Mouse (Mus musculus) R1 (cell line): Measurements from ENCODE around the gene Olfr995.

Experiments used
- DNase-seq: peaks from one replicate; pipeline ENCODE4 v3.0.0-alpha.2; 2018; ENCODE audit warnings: low read depth, low spot score

The Olfr995 gene

DNA sequence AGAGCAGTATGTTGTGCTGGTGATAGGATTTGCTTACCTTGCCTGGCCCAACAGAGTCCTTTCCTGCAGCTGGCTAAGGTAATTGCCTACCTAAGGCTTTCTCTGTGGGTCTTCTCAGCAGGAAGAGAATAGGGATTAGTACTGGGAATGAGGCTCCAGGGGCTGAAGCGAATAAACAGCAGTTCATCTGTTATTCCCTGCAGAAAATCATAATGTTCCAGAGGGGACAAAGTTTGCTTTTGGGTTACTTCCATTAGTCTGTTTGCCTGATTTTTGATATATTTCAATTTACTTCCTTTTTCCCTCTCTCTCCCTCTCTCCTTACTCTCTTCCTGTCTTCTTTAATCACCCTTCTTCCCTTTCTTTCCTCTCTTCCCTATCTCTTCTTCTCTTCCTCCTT, at the start of gene Olfr995:
Olfr995 (minus strand) TSS at position 101 of the 400 bp plus-strand sequence.
- no peak for DNase-seq

GRCm38 (mm10) chr2:85490396-85490795, 47.0 kb upstream of the Olfr995 start:
- DNase-seq = no peak

DNA sequence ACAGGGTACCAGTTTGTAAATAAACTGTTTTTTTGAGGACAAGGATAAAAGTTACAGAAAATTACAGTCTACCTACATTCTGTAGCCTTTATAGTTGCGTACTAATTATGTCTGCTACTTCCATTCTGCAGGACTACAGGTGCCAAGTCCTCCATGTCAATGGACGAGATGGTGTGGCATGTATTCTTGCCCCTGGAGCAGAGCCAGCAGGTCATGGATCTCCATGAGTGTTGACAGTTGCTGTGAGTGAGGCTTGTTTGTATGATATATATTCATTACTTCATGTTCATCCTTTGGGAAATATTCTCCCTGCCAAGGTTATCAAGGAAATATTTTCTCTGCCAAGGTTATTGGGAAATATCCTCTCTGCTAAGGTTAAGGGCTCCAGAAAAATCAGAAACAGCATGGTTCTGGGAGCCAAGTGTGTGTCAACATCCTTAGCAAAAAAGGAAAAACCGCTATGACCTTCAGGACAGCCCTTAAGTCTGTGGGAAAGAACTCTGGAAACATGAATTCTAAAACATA, 23.4 kb upstream of the Olfr995 start:
- DNase-seq = no peak

- DNase-seq = no peak
Measured at GRCm38 (mm10) chr2:85442546-85442945, 893 bp downstream of the Olfr995 start.

GRCm38 (mm10) chr2:85436351-85436750, 7.1 kb downstream of the Olfr995 start, which contains the start of gene Olfr994:
Gene Olfr994, minus strand, starts transcription at chr2:85436451.
- DNase-seq = no peak

GRCm38 (mm10) chr2:85425893-85426292, 17.5 kb downstream of the Olfr995 start:
- DNase-seq = no peak

DNA sequence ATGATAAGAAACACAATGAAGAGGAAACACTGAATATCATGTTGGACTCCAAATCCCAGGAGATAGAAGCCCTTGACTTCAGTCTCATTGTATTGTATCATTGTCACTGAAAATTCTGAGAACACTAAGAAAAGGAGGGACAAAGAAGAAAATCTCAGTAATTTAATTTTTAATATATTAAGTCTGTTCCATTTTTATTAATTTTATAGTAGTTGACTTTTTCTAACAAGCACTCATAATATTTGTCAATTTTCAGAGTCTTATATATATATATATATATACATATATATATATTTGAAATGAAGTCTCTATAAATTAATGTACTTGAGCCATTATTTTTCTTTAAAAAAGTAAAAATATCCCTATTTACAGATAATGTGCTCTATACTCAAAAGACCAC, 28.7 kb downstream of the Olfr995 start, which contains the start of gene Olfr993:
Olfr993 (minus strand) TSS at position 101 of the 400 bp plus-strand sequence.
- no peak for DNase-seq

GRCm38 (mm10) chr2:85409369-85409768, 34.1 kb downstream of the Olfr995 start, which contains the start of gene Olfr992:
Gene Olfr992, minus strand, starts transcription at chr2:85409469.
- DNase-seq = no peak
